Mouse (Mus musculus): Measurements from ENCODE around the gene Ldlrad3. TPM values are rescaled to one million over a fixed set of nuclear protein-coding genes. Genes with fewer than 3 reads are reported as not detected.

Ldlrad3 gene
- total RNA-seq, 2 experiments from 2014 or later: 4.5 to 5.9 TPM

DNA sequence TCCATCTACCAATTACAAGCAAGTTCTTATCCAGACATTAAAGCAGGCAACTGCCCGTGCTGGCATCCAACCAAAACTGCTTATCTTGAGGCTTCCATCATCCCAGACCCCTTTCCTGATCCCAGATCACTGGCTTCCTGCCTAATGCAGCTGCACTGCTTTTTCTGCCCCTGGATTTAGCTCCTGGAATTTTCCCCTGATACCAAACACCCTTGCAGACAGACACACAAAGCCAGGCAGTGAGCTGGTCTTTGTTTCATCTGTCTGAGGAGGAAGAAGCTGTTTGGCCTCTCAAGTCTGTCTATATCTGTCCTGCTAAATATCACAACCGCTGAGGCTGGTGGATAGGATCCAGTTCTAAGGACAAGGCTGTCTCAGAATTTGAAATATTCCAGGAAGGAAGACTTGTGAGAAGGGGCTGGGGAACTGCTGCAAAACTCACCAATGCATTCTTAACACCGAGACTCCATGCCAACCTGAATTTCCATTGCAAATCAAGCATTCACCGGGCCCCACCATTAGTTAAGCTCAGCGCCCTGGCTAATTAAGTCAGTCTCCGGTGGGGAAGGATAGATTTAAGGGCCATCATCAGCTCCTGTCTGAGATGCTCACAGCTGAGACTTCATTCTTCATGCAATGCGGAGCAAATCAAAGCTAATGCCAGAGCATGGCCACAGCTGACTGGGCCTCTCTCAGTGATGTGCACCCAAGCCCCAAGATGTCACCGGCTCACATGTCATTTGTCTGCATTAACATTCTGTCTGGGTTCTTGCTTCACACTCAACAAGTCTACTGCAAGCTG is 183.0 kb downstream of the Ldlrad3 start:
- TF ChIP-seq CTCF (IDR thresholded peaks at IDR 0.05): no peak
- H3K27ac ChIP-seq: peak overlapping the region; percentile 57
- intact Hi-C loops (cut with DNase I): no loop called here
- DNase-seq: peak; percentile 30
- H3K4me3 ChIP-seq: no peak overlapping the region

DNA sequence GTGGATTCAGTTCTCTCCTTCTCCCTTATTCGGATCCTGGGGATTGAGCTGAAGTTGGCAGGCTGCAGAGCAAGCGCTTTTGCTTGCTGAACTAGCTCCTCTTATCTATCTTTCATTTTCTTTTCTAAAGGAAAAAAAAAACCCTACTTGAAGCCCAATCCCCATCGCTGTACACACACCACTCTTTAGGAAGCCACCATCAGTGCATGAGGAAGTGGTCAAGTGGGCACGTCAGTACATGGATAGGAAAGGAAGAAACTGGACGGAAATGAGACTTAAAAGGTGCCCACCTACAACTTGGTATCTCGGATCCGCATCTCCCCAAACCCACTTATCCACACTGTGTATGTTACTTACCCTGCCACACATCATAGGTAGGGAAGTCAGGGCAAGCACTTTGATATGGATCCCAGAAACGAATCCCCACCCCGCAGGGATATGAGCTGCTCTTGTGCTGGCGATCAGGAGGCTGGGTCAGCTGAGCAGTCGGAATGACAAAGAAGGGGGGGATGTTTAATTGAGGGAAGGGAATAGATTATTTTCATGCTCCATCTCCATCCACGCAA is 183.7 kb downstream of the Ldlrad3 start:
- intact Hi-C loops (cut with DNase I): no loop called here
- H3K4me3 ChIP-seq: no peak overlapping the region
- DNase-seq: no peak
- no peak for TF ChIP-seq CTCF (IDR thresholded peaks at IDR 0.05)
- no peak overlapping the region; the same call in 1 of the 2 replicates for H3K27ac ChIP-seq

DNA sequence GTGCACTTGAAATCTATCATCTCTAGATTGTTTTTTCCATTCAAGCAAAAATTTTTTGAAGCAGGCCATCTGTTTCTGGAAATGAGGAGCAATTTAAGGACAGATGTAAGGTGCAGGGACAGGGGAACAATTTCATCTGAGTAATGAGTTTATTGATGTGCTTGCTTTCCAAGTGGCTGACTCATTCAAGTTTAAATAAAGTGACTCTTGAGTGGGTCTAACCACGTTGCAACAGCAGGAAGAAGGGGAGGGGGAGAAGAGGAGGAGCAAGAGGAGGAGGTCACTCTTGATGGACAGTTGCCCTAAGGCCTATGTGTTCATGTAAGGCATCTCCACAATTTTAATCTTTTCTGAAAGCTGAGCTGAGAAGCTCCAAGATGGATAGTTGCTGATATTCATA is 184.5 kb downstream of the Ldlrad3 start:
- intact Hi-C loops (cut with DNase I): no loop called here
- TF ChIP-seq CTCF (IDR thresholded peaks at IDR 0.05): no peak
- no peak overlapping the region; the same call in 1 of the 2 replicates for H3K27ac ChIP-seq
- DNase-seq: no peak
- no peak overlapping the region for H3K4me3 ChIP-seq

DNA sequence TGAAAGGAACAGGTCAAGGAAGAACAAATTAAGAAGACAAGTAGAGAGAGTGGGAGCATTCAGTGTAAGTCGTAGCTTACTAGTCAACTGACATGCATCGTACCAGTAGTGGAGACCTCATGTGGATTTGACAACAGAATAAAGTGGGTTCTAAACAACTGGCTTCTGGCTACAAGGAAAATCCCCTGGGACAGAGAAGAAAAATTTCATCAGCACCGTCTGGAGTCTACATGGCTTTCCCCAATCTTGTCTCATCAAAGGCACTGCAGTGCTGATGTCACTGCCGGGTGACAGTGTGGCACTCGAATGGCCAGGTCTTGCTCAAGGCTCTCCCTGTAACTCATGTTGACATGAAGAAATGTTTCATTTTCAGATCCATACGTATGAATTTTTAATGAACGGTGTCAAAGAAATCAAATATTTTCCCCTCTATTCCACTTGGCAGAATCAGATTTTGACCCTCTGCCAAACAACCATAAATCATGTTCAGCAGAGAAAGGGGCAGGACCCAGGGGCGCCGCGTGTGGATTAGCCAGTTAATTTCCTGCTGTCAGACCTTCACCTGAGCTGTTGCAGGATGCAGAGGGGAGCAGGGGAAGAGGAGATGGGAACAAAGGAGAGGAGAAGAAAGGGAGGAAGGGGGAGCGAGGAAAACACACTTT is 187.1 kb downstream of the Ldlrad3 start:
- intact Hi-C loops (cut with DNase I): no loop called here
- Histone ChIP-seq H3K27ac (no peak overlapping the region), H3K4me3 (no peak overlapping the region)
- no peak for TF ChIP-seq CTCF (IDR thresholded peaks at IDR 0.05)
- DNase-seq: no peak

DNA sequence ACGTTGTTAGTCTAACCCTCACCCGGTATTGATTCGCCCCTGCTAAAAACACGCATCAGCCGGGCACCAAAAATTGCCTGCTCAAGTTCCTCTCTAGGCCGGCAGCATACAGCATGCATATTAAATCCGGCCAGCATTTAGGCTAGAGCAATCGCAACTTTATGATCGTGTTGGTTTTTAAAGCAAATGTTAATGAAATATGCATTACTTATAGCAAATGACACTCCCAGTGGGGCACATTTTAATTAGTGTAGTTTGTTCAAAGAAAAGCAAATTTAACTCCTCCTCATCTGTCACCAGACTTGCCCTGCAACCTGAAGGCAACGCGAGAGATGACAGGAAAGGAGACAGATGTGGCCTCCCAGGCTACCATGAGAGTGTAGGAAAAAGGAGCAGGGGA is 189.2 kb downstream of the Ldlrad3 start:
- no peak for TF ChIP-seq CTCF (IDR thresholded peaks at IDR 0.05)
- intact Hi-C loops (cut with DNase I): no loop called here
- no peak overlapping the region for H3K4me3 ChIP-seq
- no peak overlapping the region for H3K27ac ChIP-seq
- no peak for DNase-seq

DNA sequence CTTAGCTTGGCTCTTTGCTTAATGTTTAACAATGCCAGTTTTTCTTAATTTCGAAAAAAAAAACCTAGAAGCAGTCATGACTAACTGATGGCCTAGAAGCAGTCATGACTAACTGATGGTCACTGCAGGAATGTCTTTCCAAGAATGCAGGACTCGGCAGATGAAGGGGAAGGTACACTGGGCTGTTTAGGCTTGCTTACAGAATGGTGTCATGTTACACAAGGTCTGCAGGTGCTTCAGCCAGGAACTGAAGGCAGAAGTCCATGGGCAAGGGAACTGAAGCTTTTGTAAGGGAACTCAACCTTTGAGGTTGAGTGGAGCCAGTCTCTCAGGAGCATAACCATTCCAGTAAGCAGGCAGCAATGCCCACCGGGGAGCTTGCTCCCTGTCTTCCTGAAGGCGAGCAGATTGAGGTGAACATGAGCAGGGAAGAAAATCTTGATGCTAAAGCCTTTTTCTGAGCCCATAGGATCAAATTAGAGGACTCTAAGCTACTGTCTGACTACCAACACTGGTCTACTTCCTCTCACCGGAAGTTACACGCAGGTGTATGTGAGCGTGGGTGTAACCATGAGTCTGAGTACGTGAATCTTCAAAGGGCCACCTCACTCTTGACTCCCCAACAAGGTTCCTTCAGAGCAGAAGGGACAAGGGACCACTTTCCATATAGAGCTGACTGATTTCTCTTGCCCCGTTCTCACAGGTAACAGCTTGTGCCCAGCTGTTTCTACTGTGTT is 193.4 kb downstream of the Ldlrad3 start:
- intact Hi-C loops (cut with DNase I): no loop called here
- Histone ChIP-seq H3K4me3 (no peak overlapping the region), H3K27ac (no peak overlapping the region)
- TF ChIP-seq CTCF (IDR thresholded peaks at IDR 0.05): no peak
- DNase-seq: no peak

DNA sequence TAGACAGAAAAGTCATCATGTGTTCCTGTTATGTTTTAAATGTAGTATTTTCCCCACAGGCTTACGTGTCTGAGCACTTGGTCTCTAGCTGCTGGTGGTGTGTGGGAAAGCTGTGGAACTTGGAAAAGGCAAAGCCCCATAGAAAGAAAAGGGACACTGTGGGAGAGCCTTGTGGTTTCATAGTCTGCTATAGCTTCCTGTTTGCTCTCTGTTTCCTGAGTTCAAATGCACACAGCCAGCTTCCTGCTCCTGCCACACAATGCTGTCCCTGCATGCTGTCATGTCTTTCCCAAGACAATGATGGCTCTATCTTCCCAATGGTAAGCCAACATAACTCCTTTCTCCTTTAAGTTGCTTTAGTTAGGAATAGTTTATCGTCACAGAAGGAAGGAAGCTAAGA is 194.5 kb downstream of the Ldlrad3 start:
- DNase-seq: no peak
- no peak for TF ChIP-seq CTCF (IDR thresholded peaks at IDR 0.05)
- Histone ChIP-seq H3K4me3 (no peak overlapping the region), H3K27ac (no peak overlapping the region)
- intact Hi-C loops (cut with DNase I): no loop called here

DNA sequence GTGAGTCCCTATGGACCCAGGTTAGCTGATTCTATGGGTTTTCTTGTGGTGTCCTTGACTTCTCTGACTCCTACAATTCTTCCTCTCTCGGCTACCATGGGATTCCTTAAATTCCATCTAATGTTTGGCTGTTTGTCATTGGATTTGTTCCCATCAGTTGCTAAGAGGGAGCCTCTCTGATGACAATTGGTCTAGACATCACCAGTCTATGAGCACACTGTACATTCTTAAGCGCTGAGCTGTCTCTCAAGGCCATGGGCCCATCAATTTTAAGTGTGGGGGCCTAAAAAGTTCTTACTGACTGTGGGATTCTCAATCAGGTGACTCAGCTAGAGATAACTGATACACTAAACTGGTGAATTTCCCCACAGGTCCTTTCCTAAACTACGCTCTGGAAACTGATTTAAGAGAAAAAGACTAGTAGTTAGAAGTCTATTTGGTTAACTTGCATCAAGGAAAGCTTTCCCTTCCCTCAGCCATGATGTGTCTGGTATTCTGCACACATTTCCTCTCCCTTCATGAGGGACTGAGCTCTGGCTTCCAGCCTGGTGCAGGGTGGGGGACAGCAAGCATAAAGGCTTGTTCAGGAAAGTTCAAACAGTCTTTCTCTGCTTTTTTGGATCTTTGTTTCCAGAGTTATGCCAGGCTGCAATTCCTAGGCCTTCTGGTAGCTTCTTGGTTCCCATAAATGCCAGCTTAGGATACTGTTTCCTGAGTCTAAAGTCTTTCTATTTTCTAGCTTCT is 199.7 kb downstream of the Ldlrad3 start:
- intact Hi-C loops (cut with DNase I): no loop called here
- TF ChIP-seq CTCF (IDR thresholded peaks at IDR 0.05): no peak
- DNase-seq: no peak
- H3K27ac ChIP-seq: no peak overlapping the region
- no peak overlapping the region for H3K4me3 ChIP-seq

DNA sequence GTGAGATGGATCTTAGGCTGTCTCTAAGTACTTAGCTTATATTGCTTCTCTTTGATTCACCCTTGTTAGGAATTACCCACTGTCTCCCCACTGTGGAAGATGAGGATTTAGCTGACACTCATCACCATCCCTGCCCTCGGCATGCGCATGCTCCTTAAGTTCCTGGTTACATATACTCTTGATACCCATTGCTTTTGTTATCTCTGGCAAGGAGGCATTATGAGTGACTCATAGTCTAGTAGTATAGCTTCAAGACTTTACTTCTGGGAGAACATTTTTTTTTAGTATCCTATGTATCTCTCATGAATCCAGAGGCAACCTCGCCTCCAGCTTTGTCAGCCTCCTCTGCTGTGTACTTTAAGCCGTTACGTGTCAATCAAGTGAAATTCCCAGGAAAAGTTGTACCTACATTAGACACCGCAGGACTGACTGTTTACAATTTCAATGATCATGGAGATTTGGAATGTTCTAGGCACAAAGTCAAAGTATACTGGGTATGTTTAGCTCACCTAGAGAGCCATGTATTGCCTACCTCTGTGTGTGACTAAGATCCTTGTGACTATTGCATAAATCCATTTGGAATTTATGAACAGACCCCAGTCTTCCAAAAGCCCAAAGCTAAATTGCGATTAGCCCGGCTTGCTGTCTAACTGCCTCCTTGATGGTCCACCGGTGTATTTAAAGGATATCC is 202.2 kb downstream of the Ldlrad3 start:
- Histone ChIP-seq H3K4me3 (no peak overlapping the region), H3K27ac (peak overlapping the region; percentile 40; the same call in 1 of the 2 replicates)
- no peak for TF ChIP-seq CTCF (IDR thresholded peaks at IDR 0.05)
- DNase-seq: no peak
- intact Hi-C loops (cut with DNase I): no loop called here

DNA sequence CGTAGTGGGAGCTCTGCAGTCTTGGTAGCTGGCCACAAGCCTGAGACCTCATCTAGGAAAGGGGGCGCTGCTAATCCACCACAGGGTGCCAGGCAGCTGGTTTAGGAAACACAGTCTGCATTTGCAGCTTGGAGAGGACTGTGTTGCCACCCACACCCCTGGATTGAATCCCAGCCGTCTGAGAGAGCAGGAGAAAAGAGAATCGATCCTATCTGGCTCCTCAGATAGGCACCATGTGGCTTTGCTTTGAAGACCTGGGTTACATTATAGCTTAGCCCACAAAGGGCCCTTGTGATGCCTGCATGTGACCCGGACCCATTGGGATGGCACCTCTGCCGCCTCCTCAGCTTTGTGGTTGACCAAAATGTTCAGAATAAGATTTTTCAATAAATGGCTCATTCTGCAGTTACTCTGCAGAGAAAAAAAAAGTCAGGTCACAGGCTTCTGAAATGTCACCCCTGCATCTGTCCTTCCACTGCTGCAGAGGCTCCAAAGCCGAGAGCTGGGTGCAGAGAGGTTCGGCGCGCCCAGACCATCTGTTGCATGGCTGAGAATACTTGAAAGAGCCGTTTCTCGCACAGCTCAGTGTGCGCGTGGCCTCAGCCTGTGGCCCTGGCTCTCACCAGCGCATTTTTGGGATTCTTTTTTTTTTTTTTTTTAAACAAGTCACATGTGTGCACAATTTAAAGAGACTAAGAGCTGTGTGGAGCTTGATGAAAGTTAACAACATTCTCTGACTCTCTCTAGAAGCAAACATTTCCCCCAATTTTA is 202.9 kb downstream of the Ldlrad3 start:
- Histone ChIP-seq H3K4me3 (no peak overlapping the region), H3K27ac (peak overlapping the region; percentile 16; the same call in 1 of the 2 replicates)
- TF ChIP-seq CTCF (IDR thresholded peaks at IDR 0.05): no peak; the same call in 1 of the 2 replicates
- intact Hi-C loops (cut with DNase I): no loop called here
- no peak for DNase-seq

DNA sequence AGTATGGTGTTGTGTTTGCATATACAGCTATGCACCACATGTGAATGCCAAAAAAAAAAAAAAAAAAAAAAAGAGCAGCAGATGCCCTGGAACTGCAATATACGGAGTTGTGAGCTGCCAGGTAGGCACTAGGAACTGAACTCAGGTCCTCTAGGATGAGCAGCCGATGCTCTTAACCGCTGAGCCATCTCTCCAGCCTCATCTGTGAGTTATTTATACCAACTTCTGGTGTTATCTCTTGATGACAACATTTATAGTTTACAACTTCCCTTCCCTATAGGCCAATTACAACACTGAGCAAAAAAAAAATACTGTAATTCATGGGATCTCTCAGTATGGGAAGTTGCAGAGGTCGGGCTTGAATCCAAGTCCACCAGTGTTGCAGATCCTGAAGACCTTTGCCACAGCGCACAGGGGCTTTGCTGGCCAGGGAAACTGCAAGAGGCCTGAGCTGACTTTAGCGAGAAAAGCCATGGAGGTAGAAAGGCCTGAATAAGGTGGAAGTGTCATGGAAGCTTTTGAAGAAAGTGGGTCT is 204.2 kb downstream of the Ldlrad3 start:
- intact Hi-C loops (cut with DNase I): no loop called here
- TF ChIP-seq CTCF (IDR thresholded peaks at IDR 0.05): no peak
- H3K27ac ChIP-seq: no peak overlapping the region
- H3K4me3 ChIP-seq: no peak overlapping the region
- no peak for DNase-seq

All from gastrocnemius, adult 2 months (tissue).